Mouse (Mus musculus) intestine, embryonic 15.5 days (tissue): ENCODE data around the gene Olfr1222. TPM values are rescaled to one million over a fixed set of nuclear protein-coding genes. Genes with fewer than 3 reads are reported as not detected.

Experiments
- polyA plus RNA-seq: library from polyadenylated mRNA; unstranded; fragments of >200 nt; fragmentation: Nextera tagmentation; extraction: Ambion mirVana; gene quantifications from 2 replicates; pipeline ENCODE4 v1.2.1, GENCODE M21; 2015

Olfr1222 gene
- polyA plus RNA-seq, 1 experiment from 2014 or later: not detected

Other genes starting within 250 kb of the Olfr1222 start
- gene Olfr1208, start 230.7 kb downstream of the Olfr1222 start, polyA plus RNA-seq: not detected in 2 replicates
- not detected in 2 replicates for gene Olfr1209, start 217.9 kb downstream of the Olfr1222 start, polyA plus RNA-seq
- not detected in 2 replicates for gene Olfr1211, start 194.9 kb downstream of the Olfr1222 start, polyA plus RNA-seq
- not detected in 2 replicates for gene Olfr1212, start 179.1 kb downstream of the Olfr1222 start, polyA plus RNA-seq
- gene Gm13762, start 152.8 kb downstream of the Olfr1222 start, polyA plus RNA-seq: not detected in 2 replicates
- not detected in 2 replicates for gene Olfr1214, start 140.4 kb downstream of the Olfr1222 start, polyA plus RNA-seq
- not detected in 2 replicates for gene Olfr1215, start 126.1 kb downstream of the Olfr1222 start, polyA plus RNA-seq
- gene Olfr1216, start 114.7 kb downstream of the Olfr1222 start, polyA plus RNA-seq: not detected in 2 replicates
- not detected in 2 replicates for gene Olfr1217, start 101.0 kb downstream of the Olfr1222 start, polyA plus RNA-seq
- not detected in 2 replicates for gene Olfr1218, start 71.9 kb downstream of the Olfr1222 start, polyA plus RNA-seq
- gene Olfr1219, start 49.5 kb downstream of the Olfr1222 start, polyA plus RNA-seq: not detected in 2 replicates
- gene Olfr1220, start 26.2 kb downstream of the Olfr1222 start, polyA plus RNA-seq: not detected in 2 replicates
- gene Olfr1221, start 15.8 kb downstream of the Olfr1222 start, polyA plus RNA-seq: not detected in 2 replicates
- gene Olfr1223, start 18.5 kb upstream of the Olfr1222 start, polyA plus RNA-seq: not detected in 2 replicates
- gene Olfr1224-ps1, start 31.0 kb upstream of the Olfr1222 start, polyA plus RNA-seq: not detected in 2 replicates
- not detected in 2 replicates for gene Olfr1225, start 41.6 kb upstream of the Olfr1222 start, polyA plus RNA-seq
- not detected in 2 replicates for gene Olfr1226, start 67.0 kb upstream of the Olfr1222 start, polyA plus RNA-seq
- gene Olfr1228, start 121.0 kb upstream of the Olfr1222 start, polyA plus RNA-seq: not detected in 2 replicates
- not detected in 2 replicates for gene Olfr1229, start 155.0 kb upstream of the Olfr1222 start, polyA plus RNA-seq
- not detected in 2 replicates for gene Olfr1230, start 164.2 kb upstream of the Olfr1222 start, polyA plus RNA-seq
- gene Olfr1231, start 174.0 kb upstream of the Olfr1222 start, polyA plus RNA-seq: not detected in 2 replicates
- gene Olfr1232, start 196.6 kb upstream of the Olfr1222 start, polyA plus RNA-seq: not detected in 2 replicates
- gene Olfr1233, start 209.3 kb upstream of the Olfr1222 start, polyA plus RNA-seq: not detected in 2 replicates
- not detected in 2 replicates for gene Olfr1234, start 231.8 kb upstream of the Olfr1222 start, polyA plus RNA-seq